In the genomic region with DNA sequence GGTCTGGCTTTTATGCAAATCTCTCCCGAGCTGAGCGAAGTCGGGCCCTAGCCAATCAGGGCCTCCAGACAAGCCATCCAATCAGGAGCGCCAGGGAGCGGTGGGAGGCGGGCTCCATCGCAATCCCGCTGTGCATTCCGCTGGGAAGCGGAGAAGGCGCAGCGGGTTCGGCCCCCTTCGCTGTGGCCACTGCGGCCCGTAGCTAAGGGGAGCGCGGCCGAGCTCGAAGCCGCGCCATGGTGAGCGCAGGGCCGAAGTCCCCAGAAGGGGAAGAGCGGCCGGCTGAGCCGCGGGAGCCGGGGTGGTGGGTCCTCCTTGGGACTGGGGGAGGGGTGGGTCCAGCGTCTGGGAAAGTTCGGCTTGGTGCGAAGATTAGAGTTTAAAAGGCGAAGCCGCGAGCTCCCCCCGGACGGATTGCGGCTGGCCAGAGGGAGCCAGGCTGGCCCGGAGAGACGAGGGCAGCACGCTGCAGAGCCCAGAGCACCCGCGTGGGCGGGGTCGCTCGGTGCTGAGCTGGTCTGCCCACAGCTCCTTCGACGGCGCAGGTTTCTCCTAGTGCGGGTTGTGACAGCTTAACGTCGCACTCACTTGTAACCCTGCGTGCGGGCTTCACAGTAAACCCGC, we compare ENCODE assay signal across 8 mouse cellular contexts. TPM values are rescaled to one million over a fixed set of nuclear protein-coding genes. Genes with fewer than 3 reads are reported as not detected.
A peak's percentile ranks its signal among the peaks of the same experiment; 100 is the strongest.
DNase-seq lines count a peak whose midpoint lies in the region; ATAC-seq and TF ChIP-seq lines count a peak whose summit lies in the region.

A gene (plus strand): TSS at position 122 of the 624 bp plus-strand sequence.

- no peak for TF ChIP-seq EP300 in lung, postnatal 0 days (IDR thresholded peaks at IDR 0.05)

- WGBS in hindbrain, embryonic 10.5 days: under 1% methylated on average over 55 of the region's 55 CpGs
- under 1% methylated on average over 49 of the region's 55 CpGs for WGBS in lung, postnatal 0 days

- peaks cover 5% of the 10 kb centered on the region for H3K36me3 ChIP-seq in hindbrain, embryonic 10.5 days
- H3K36me3 ChIP-seq in lung, postnatal 0 days (ENCODE audit: insufficient read depth, low read length): no peaks in the 10 kb centered on the region

- no peak for TF ChIP-seq CTCF in lung, postnatal 0 days (IDR thresholded peaks at IDR 0.05)

- peak; percentile 100 for ATAC-seq in frontal cortex, adult (ENCODE audit: low TSS enrichment)
- ATAC-seq in lung, postnatal 0 days: peak; percentile 100

- peak within 1 kb of the TSS; percentile 77 for H3K4me2 ChIP-seq in lung, postnatal 0 days (replicated peaks; ENCODE audit: low read depth, low read length)

- peak within 1 kb of the TSS; percentile 45 for H3K9ac ChIP-seq in lung, postnatal 0 days (replicated peaks; ENCODE audit: low read depth)

- H3K4me3 ChIP-seq in hindbrain, embryonic 10.5 days: peak within 1 kb of the TSS; percentile 66
- H3K4me3 ChIP-seq in lung, postnatal 0 days (ENCODE audit: low read depth, low read length): peak within 1 kb of the TSS; percentile 51

- H3K9me3 ChIP-seq in hindbrain, embryonic 10.5 days: peaks cover 10% of the 10 kb centered on the region; the same call in 1 of the 2 replicates
- H3K9me3 ChIP-seq in lung, postnatal 0 days (ENCODE audit: low read length): no peaks in the 10 kb centered on the region

- H3K27me3 ChIP-seq in hindbrain, embryonic 10.5 days (ENCODE audit: insufficient read depth, poor library complexity, severe bottlenecking): peaks cover 10% of the 10 kb centered on the region
- H3K27me3 ChIP-seq in lung, postnatal 0 days (replicated peaks; ENCODE audit: insufficient read depth, low read length): no peaks in the 10 kb centered on the region

- H3K4me1 ChIP-seq in hindbrain, embryonic 10.5 days (replicated peaks): peaks cover 11% of the 10 kb centered on the region
- peaks cover 6% of the 10 kb centered on the region; the same call in 1 of the 2 replicates for H3K4me1 ChIP-seq in lung, postnatal 0 days (ENCODE audit: insufficient read depth, low read depth, low read length)

- peak within 1 kb of the TSS; percentile 94 for H3K27ac ChIP-seq in hindbrain, embryonic 10.5 days
- H3K27ac ChIP-seq in lung, postnatal 0 days (ENCODE audit: low read length): peak within 1 kb of the TSS; percentile 80

- DNase-seq in MN1 (ENCODE audit: low spot score): peak; percentile 98
- peak; percentile 93 for DNase-seq in cerebellum, adult 9-10 months
- DNase-seq in hindbrain, embryonic 10.5 days (ENCODE audit: low spot score): peak; percentile 95
- peak; percentile 93 for DNase-seq in layer of hippocampus, adult 9-11 months
- peak; percentile 97 for DNase-seq in lung, postnatal 0 days (ENCODE audit: low spot score)
- DNase-seq in ovary, postnatal 14 days (ENCODE audit: low spot score): peak; percentile 83
- peak; percentile 85 for DNase-seq in thymus, postnatal 14 days

RNA-seq across cellular contexts. Expression of the gene that starts here (rescaled TPM):
- 2.3 and 2.8 TPM in 2 replicates for polyA plus RNA-seq in hindbrain, embryonic 10.5 days (2016; fragmentation: Nextera tagmentation; extraction: Ambion mirVana)
- 0.95 and 1.1 TPM in 2 replicates for polyA plus RNA-seq in lung, postnatal 0 days (2015; fragmentation: Nextera tagmentation; extraction: Ambion mirVana)

Comparison
In these comparisons a context has a peak if more than half of its experiments do, and no peak if none do; other contexts are left out.
1. Peak in every context shown above with its lines: DNase-seq, ATAC-seq, H3K4me3 ChIP-seq and H3K27ac ChIP-seq.